Mouse (Mus musculus) CH12F3 (cell line): ENCODE measurements around the gene Guk1.
"Not testable (repeated sequence)": the region's sequence is repeated elsewhere in the genome, so short reads cannot be mapped to it uniquely, and the experiment has no call there.

ENCODE experiments used
- in situ Hi-C: fragments of 300-500 bp; cut with MboI; formaldehyde crosslinking; loops from 2 replicates; pipeline ENCODE4 v1.14.3; 2020; ENCODE audit warnings: low sequenced_read_pairs

Guk1 gene

GRCm38 (mm10) chr11:59211561-59211960 is 19.5 kb upstream of the Guk1 start:
- in situ Hi-C loops = not testable (repeated sequence)

GRCm38 (mm10) chr11:59210020-59210419 is 18.0 kb upstream of the Guk1 start:
- in situ Hi-C loops = no loop called here

- in situ Hi-C loops = no loop called here
Observed at GRCm38 (mm10) chr11:59209580-59209979, 17.6 kb upstream of the Guk1 start.

- in situ Hi-C loops = no loop called here
Observed at GRCm38 (mm10) chr11:59209003-59209441, 17.0 kb upstream of the Guk1 start.

- in situ Hi-C loops = no loop called here
Observed at GRCm38 (mm10) chr11:59208153-59208831, 16.3 kb upstream of the Guk1 start, which contains the start of gene 2310033P09Rik. TSS of gene 2310033P09Rik (plus strand) at chr11:59208321.

GRCm38 (mm10) chr11:59202081-59202995 is 10.3 kb upstream of the Guk1 start, which contains the start of gene Mrpl55:
TSS of gene Mrpl55 (plus strand) at chr11:59202486.
- in situ Hi-C loops = no loop called here

- in situ Hi-C loops = no loop called here
Observed at GRCm38 (mm10) chr11:59201216-59202002, 9.4 kb upstream of the Guk1 start.

GRCm38 (mm10) chr11:59196230-59196629 is 4.2 kb upstream of the Guk1 start:
- in situ Hi-C loops = no loop called here

- in situ Hi-C loops = no loop called here
Observed at GRCm38 (mm10) chr11:59191231-59192058, 567 bp downstream of the Guk1 start.

- in situ Hi-C loops = no loop called here
Observed at GRCm38 (mm10) chr11:59187706-59188105, 4.3 kb downstream of the Guk1 start.

GRCm38 (mm10) chr11:59185490-59185889 is 6.5 kb downstream of the Guk1 start:
- in situ Hi-C loops = no loop called here

GRCm38 (mm10) chr11:59183821-59184220 is 8.2 kb downstream of the Guk1 start:
- in situ Hi-C loops = no loop called here

- in situ Hi-C loops = no loop called here
Observed at GRCm38 (mm10) chr11:59182864-59183331, 9.1 kb downstream of the Guk1 start, which contains the start of gene Gjc2. TSS of gene Gjc2 (minus strand) at chr11:59183213.

- in situ Hi-C loops = no loop called here
Observed at GRCm38 (mm10) chr11:59176921-59177320, 15.1 kb downstream of the Guk1 start.

GRCm38 (mm10) chr11:59176475-59176874 is 15.5 kb downstream of the Guk1 start:
- in situ Hi-C loops = no loop called here

- in situ Hi-C loops = no loop called here
Observed at GRCm38 (mm10) chr11:59174189-59174838, 17.7 kb downstream of the Guk1 start.

GRCm38 (mm10) chr11:59170549-59170948 is 21.5 kb downstream of the Guk1 start:
- in situ Hi-C loops = no loop called here

GRCm38 (mm10) chr11:59169807-59170206 is 22.2 kb downstream of the Guk1 start:
- in situ Hi-C loops = no loop called here

- in situ Hi-C loops = no loop called here
Observed at GRCm38 (mm10) chr11:59165616-59166241, 26.3 kb downstream of the Guk1 start.
